Mouse (Mus musculus) stomach, postnatal 0 days (tissue): ENCODE results near the gene Gga1.

Source experiments
- CTCF ChIP-seq: IDR thresholded peaks from 2 replicates; pipeline ENCODE4 v1.5.1; 2016; ENCODE audit warnings: antibody characterized with exemption, low read depth, mild to moderate bottlenecking, moderate library complexity
- EP300 ChIP-seq: optimal IDR thresholded peaks from 2 replicates; pipeline ENCODE3; 2016; ENCODE audit warnings: antibody characterized with exemption

DNA sequence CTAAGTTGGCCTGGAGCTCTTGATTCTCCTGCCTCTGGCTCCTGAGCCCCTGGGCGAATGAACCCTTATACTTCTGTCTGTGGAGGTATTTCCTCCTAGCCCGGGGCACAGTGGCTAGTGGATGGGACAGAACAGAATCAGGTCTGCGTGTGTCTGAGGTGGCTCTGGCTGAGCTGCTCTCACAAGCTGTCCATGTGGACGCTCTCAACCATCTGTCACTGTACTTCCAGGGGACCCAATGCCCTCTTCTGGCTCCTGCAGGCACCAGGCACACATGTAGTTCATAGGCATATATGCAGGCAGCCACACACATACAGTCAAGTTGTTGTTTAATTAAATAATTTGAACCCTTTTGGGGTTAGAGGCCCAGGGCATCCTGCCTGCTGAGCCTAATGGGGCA, 17.7 kb upstream of the Gga1 start:
- no peak for TF ChIP-seq EP300
- no peak for TF ChIP-seq CTCF
